Mouse (Mus musculus): ENCODE results near the gene Itga2b. TPM values are rescaled to one million over a fixed set of nuclear protein-coding genes. Genes with fewer than 3 reads are reported as not detected.

The Itga2b gene
- polyA plus RNA-seq, 1 experiment from 2014 or later = 13.1 TPM

- Histone ChIP-seq H3K9me3 (ENCODE audit: control insufficient read depth, low read length) (no peaks in the 10 kb centered on the region), H3K4me3 (ENCODE audit: low read length) (no peak overlapping the region), H3K27ac (ENCODE audit: low read depth, low read length) (no peak overlapping the region), H3K9ac (ENCODE audit: low read depth, low read length) (no peak overlapping the region), H3K36me3 (ENCODE audit: control insufficient read depth, insufficient read depth, low read length) (peaks cover 38% of the 10 kb centered on the region), H3K27me3 (replicated peaks; ENCODE audit: control insufficient read depth, insufficient read depth, low read length) (no peaks in the 10 kb centered on the region), H3K4me2 (ENCODE audit: low read length) (no peak overlapping the region), H3K4me1 (ENCODE audit: control insufficient read depth, insufficient read depth, low read depth, low read length) (peaks cover 28% of the 10 kb centered on the region)
- WGBS = 81% methylated on average over 8 of the region's 8 CpGs
- ATAC-seq = no peak
Observed at GRCm38 (mm10) chr11:102440255-102440654, 29.7 kb downstream of the Itga2b start.

DNA sequence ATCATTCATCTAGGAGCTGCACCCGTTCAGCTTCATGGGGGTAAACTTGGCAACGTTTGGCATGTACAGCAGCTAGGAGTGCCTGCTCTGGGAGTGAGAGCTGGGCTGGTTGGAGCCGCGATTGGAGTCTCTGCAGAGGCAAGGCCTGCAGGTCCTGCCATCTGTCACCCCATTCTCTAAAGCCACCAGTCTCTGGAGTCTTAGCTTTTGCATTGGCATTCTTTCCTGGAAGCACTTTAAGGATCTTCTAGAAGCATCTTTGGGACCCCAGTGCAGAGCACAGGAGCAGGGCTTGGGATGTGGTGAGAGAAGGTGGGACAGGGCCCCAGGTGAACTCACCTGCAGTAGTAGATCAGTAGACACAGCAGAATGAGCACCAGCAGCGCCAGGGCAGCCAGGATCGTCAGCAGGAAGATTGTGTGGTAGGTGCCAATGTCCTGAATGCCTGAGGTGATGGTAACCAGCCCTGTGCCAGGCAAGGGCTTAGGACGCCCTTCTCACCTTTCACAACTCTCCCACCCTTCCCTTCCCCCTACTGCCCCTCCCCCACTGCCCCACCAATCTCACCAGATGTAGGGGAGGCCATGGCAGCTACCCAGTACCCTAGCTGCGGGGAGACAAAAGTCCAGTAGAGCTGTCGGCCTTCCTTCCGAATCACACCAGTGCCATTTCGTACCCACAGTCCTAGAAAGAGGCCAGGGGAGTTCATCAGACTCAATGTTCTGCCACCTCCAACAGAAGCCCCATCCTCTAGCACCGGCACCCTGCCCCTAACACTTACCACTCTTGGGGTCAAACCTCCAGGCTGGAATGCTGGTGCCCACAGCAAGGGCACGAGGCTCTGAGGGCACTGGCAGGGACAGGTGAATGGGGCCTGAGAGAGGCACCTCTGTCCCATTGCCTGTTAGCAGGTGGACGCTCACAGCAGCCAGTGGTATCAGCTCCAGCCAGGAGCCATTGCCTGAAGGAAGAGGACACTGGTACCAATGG, 30.5 kb downstream of the Itga2b start:
- Histone ChIP-seq H3K27ac (ENCODE audit: low read depth, low read length) (no peak overlapping the region), H3K36me3 (ENCODE audit: control insufficient read depth, insufficient read depth, low read length) (peaks cover 45% of the 10 kb centered on the region), H3K27me3 (replicated peaks; ENCODE audit: control insufficient read depth, insufficient read depth, low read length) (no peaks in the 10 kb centered on the region), H3K9ac (ENCODE audit: low read depth, low read length) (no peak overlapping the region), H3K9me3 (ENCODE audit: control insufficient read depth, low read length) (no peaks in the 10 kb centered on the region), H3K4me2 (ENCODE audit: low read length) (no peak overlapping the region), H3K4me1 (ENCODE audit: control insufficient read depth, insufficient read depth, low read depth, low read length) (peaks cover 22% of the 10 kb centered on the region), H3K4me3 (ENCODE audit: low read length) (no peak overlapping the region)
- ATAC-seq = no peak
- WGBS = 78% methylated on average over 14 of the region's 14 CpGs

DNA sequence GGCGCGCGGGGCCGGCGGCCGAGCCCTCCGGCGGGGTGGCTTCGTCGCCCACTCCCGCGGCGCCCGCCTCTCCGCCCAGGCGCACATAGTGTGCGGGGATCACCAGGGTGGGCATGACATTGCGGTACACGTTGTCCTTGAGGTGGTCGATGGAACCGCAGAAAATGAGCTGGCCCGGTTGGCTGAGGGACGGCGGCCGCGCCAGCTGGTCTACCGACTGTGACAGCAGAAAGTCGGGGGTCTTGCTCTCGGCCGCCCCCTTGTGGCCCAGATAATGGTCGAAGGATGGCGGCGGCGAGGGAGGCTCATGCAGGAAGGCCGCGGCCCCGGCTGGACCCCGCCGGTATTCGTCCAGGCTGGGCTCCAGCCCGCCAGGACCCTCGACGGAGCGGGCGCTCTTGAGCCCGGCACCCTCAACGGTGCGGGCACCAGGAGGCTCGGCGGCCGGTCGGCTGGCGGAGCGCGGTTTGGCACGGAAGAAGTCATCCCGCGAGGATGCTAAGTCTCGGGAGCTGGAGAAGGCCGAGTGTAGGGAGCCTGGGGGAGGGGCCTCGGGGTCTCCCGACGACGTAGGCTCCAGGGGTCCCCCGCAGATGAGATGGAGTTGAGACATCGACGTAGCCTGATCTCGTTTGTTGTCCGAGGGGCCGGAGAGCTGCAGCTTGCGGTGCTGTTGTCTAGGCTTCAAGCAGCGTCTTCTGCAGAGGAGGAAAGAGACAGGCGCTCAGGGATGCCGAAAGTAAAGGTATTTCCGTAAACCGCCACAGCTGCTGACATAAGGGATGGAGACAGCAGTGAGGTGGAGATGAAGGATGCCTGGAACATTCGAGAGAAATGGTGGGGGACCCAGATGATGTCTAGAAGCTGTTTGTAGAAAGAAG, 31.5 kb downstream of the Itga2b start:
- Histone ChIP-seq H3K27me3 (replicated peaks; ENCODE audit: control insufficient read depth, insufficient read depth, low read length) (no peaks in the 10 kb centered on the region), H3K4me3 (ENCODE audit: low read length) (peak overlapping the region; percentile 32), H3K9ac (ENCODE audit: low read depth, low read length) (peak overlapping the region; percentile 58), H3K27ac (ENCODE audit: low read depth, low read length) (peak overlapping the region; percentile 12; the same call in 1 of the 2 replicates), H3K4me1 (ENCODE audit: control insufficient read depth, insufficient read depth, low read depth, low read length) (peaks cover 19% of the 10 kb centered on the region), H3K36me3 (ENCODE audit: control insufficient read depth, insufficient read depth, low read length) (peaks cover 44% of the 10 kb centered on the region), H3K9me3 (ENCODE audit: control insufficient read depth, low read length) (no peaks in the 10 kb centered on the region), H3K4me2 (ENCODE audit: low read length) (peak overlapping the region; percentile 59)
- ATAC-seq = peak; percentile 25
- WGBS = 10% methylated on average over 77 of the region's 77 CpGs

DNA sequence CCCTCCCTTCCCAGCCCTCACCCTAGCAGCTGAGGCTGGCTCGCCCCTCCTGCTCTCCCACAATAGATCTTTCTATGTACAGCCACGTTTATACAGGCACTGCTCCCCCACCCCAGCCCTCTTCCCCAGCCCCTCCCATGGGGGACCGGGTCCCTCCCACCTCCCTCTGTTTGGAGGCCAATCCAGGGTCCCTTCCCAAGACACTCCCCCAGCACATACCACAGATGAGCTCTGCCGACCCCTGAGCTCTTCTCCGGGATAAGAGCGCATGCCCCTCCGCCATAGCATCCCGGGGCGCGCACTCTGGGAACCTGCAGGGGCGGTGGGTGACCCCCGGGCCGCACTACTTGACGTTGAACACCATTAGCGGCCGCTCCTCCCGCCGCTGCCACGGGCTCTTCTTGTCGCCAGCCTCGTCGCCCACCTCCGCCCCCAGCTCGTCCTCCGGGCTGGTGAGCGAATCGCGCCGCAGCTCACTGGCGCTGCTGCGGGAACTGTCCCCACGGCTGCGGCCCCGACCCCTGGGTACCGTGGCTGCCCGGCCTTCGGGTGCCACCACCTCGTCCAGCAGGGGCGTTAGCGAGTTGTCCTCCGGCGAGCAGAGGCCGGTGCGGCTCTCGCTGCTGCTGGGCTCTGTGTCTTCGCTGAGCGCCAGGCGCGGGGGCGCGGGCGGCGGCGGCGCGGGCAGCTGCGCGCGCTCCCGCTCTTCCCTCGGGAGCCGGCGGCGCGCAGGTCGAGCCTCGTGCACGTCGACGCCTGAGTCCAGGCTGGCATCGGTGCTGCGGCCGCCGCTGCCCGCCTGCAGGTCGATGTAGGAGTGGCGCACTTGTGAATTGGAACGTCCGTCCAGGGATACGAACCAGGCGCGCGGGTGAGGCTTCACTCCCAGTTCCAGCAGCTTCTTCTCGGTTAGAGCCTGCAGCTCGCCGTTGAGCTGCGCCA, 32.5 kb downstream of the Itga2b start:
- H3K9ac ChIP-seq (ENCODE audit: low read depth, low read length) = peak overlapping the region; percentile 58
- H3K4me3 ChIP-seq (ENCODE audit: low read length) = peak overlapping the region; percentile 32
- peaks cover 41% of the 10 kb centered on the region for H3K36me3 ChIP-seq (ENCODE audit: control insufficient read depth, insufficient read depth, low read length)
- no peaks in the 10 kb centered on the region for H3K27me3 ChIP-seq (replicated peaks; ENCODE audit: control insufficient read depth, insufficient read depth, low read length)
- H3K9me3 ChIP-seq (ENCODE audit: control insufficient read depth, low read length) = no peaks in the 10 kb centered on the region
- H3K4me1 ChIP-seq (ENCODE audit: control insufficient read depth, insufficient read depth, low read depth, low read length) = peaks cover 19% of the 10 kb centered on the region
- H3K27ac ChIP-seq (ENCODE audit: low read depth, low read length) = peak overlapping the region; percentile 21; the same call in 1 of the 2 replicates
- 5% methylated on average over 75 of the region's 87 CpGs for WGBS
- no peak for ATAC-seq
- peak overlapping the region; percentile 59 for H3K4me2 ChIP-seq (ENCODE audit: low read length)

DNA sequence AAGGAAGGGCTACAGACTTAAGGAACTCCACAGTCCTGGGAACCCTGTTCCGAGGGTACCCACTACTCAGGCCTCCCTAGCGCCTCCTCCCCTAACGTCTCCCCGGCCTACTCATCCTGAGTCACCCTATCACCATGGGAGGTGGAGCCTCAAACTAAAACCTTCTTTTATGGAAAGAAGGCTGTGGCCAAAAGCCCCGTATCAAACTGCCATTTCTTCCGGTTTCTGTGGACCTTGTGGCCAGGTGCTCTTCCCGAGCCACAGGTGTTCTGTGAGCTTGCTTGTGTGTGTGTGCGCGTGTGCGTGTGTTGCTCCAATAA, 33.5 kb downstream of the Itga2b start:
- no peaks in the 10 kb centered on the region for H3K27me3 ChIP-seq (replicated peaks; ENCODE audit: control insufficient read depth, insufficient read depth, low read length)
- H3K9me3 ChIP-seq (ENCODE audit: control insufficient read depth, low read length) = no peaks in the 10 kb centered on the region
- peaks cover 23% of the 10 kb centered on the region for H3K4me1 ChIP-seq (ENCODE audit: control insufficient read depth, insufficient read depth, low read depth, low read length)
- WGBS = 81% methylated on average over 10 of the region's 10 CpGs
- H3K4me3 ChIP-seq (ENCODE audit: low read length) = no peak overlapping the region
- no peak overlapping the region for H3K4me2 ChIP-seq (ENCODE audit: low read length)
- no peak overlapping the region for H3K9ac ChIP-seq (ENCODE audit: low read depth, low read length)
- no peak for ATAC-seq
- peaks cover 37% of the 10 kb centered on the region for H3K36me3 ChIP-seq (ENCODE audit: control insufficient read depth, insufficient read depth, low read length)
- H3K27ac ChIP-seq (ENCODE audit: low read depth, low read length) = no peak overlapping the region

DNA sequence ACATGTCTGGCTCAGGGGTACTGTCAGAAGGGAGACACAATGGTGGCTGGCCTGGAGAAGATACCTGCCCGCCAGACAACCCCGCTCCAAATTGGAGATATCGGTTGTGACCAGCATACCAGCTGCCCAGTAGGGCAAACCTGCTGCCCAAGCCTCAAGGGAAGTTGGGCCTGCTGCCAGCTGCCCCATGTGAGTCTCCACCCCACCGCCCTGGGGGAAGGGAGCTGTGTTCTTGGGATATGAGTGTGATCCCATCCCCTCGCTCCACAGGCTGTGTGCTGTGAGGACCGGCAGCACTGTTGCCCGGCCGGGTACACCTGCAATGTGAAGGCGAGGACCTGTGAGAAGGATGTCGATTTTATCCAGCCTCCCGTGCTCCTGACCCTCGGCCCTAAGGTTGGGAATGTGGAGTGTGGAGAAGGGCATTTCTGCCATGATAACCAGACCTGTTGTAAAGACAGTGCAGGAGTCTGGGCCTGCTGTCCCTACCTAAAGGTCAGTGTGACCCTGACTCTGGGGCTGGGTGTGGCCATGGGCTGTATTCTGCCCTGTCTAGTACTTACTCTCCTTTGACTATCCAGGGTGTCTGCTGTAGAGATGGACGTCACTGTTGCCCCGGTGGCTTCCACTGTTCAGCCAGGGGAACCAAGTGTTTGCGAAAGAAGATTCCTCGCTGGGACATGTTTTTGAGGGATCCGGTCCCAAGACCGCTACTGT, 34.0 kb downstream of the Itga2b start:
- H3K27ac ChIP-seq (ENCODE audit: low read depth, low read length) = no peak overlapping the region
- H3K9me3 ChIP-seq (ENCODE audit: control insufficient read depth, low read length) = no peaks in the 10 kb centered on the region
- no peak for ATAC-seq
- peaks cover 26% of the 10 kb centered on the region for H3K4me1 ChIP-seq (ENCODE audit: control insufficient read depth, insufficient read depth, low read depth, low read length)
- H3K36me3 ChIP-seq (ENCODE audit: control insufficient read depth, insufficient read depth, low read length) = peaks cover 34% of the 10 kb centered on the region
- no peak overlapping the region for H3K4me2 ChIP-seq (ENCODE audit: low read length)
- no peak overlapping the region for H3K4me3 ChIP-seq (ENCODE audit: low read length)
- H3K27me3 ChIP-seq (replicated peaks; ENCODE audit: control insufficient read depth, insufficient read depth, low read length) = no peaks in the 10 kb centered on the region
- no peak overlapping the region for H3K9ac ChIP-seq (ENCODE audit: low read depth, low read length)
- WGBS = 87% methylated on average over 18 of the region's 18 CpGs

DNA sequence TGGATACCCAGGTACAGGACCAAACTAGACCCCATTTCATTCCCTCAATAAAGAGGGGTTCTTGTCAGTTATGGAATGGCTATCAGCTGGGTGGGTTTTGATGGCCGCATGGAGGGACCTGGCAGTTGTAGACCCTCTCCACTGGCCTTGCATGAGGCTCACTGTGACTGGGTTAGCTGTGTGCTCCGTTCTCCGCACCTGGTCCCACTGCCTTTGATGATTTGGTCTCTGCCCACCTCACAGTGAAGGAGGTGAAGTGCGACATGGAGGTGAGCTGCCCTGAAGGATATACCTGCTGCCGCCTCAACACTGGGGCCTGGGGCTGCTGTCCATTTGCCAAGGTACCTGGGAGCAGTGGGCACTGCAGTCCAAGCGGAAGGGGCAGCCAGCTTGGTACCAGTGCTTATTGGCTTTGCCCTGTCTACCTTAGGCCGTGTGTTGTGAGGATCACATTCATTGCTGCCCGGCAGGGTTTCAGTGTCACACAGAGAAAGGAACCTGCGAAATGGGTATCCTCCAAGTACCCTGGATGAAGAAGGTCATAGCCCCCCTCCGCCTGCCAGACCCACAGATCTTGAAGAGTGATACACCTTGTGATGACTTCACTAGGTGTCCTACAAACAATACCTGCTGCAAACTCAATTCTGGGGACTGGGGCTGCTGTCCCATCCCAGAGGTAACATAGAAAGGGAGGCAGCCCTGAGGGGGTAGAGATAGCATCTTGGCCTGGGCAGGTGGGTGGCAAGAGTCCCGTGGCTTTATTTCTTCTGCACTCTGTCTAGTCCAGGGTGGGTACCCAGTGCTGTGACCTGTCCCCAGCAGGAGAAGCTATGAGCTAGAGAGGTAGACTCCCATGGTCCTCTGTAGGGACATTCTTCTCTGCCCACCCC, 34.9 kb downstream of the Itga2b start:
- Histone ChIP-seq H3K36me3 (ENCODE audit: control insufficient read depth, insufficient read depth, low read length) (peaks cover 33% of the 10 kb centered on the region), H3K9ac (ENCODE audit: low read depth, low read length) (no peak overlapping the region), H3K4me3 (ENCODE audit: low read length) (no peak overlapping the region), H3K9me3 (ENCODE audit: control insufficient read depth, low read length) (no peaks in the 10 kb centered on the region), H3K27ac (ENCODE audit: low read depth, low read length) (no peak overlapping the region), H3K27me3 (replicated peaks; ENCODE audit: control insufficient read depth, insufficient read depth, low read length) (no peaks in the 10 kb centered on the region), H3K4me1 (ENCODE audit: control insufficient read depth, insufficient read depth, low read depth, low read length) (peaks cover 26% of the 10 kb centered on the region), H3K4me2 (ENCODE audit: low read length) (no peak overlapping the region)
- WGBS = 89% methylated on average over 11 of the region's 11 CpGs
- no peak for ATAC-seq

Data from hindbrain, embryonic 16.5 days (tissue).